Mouse (Mus musculus): ENCODE measurements around the gene Ankef1.

GRCm38 (mm10) chr2:136456468-136456867 is 45.2 kb upstream of the Ankef1 start:
- TF ChIP-seq CTCF (IDR thresholded peaks at IDR 0.05; ENCODE audit: extremely low read depth, insufficient read depth, low read length): no peak
- TF ChIP-seq POLR2A (IDR thresholded peaks at IDR 0.05; ENCODE audit: extremely low read depth, insufficient read depth, low read length): no peak
